Mouse (Mus musculus) B cell, adult 62 days (primary cell): ENCODE measurements around the gene Rbsn. TPM values are rescaled to one million over a fixed set of nuclear protein-coding genes. Genes with fewer than 3 reads are reported as not detected.

Source experiments
- total RNA-seq: library from RNA; stranded (reverse); gene quantifications from 4 replicates; pipeline ENCODE4 v1.2.4, GENCODE M21; 2023

Gene Rbsn
- 23.9 to 34.4 TPM (median 30.1 TPM) in 4 replicates for total RNA-seq

DNA sequence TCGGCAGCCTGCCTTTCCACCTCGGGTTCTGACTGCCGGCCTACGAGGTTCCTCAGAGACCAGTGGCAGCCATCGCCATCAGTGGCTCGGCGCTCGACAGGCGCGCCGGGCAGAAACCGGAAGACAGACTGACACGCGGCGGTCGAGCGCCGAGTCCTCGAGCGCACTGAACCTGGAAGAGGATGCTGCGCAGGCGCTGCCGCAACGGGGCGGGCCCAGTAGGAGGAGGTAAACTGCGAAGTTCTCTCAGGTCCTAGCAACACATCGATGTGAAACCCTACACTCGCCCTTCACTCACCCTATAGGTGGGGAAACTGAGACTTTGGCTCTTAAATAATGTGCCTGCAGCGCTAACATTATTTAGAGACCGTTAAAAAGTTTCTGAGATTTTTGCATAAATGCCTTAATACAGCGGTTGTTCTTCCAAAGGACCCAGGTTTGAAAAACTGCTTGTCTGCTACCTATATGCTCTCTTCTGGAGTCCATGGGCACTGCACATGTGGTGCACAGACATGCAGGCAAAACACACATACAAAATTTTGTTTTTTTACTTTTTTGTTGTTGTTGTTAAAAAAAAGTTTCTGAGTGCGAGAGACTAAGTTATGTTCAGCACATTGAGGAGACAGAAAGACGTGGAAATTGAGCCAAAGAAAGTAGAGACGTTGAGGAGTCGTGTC, at the start of gene Rbsn:
Rbsn (minus strand) TSS at position 153 of the 677 bp plus-strand sequence.

DNA sequence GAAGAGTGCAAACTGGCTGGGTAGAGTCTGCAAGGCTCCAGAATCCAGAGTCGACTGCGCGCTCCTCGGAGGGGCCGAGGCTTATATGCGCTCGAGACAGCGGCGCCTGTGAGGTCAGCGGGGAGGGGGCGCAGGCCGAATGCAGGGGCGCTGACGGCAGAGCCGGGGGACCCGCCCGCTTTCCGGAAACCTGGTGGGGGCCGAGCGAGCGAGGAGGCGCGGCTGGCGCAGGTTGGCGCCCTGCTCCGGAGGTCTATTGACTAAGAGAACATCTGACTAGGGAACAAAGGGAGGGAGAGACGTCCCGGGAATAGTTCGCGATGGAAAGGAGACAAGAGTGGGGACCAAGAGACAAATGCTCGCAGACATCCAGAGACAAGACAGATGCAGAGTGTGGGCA, 29.9 kb upstream of the Rbsn start, which contains the start of gene Trh:
Trh (minus strand) TSS at position 60 of the 400 bp plus-strand sequence.

DNA sequence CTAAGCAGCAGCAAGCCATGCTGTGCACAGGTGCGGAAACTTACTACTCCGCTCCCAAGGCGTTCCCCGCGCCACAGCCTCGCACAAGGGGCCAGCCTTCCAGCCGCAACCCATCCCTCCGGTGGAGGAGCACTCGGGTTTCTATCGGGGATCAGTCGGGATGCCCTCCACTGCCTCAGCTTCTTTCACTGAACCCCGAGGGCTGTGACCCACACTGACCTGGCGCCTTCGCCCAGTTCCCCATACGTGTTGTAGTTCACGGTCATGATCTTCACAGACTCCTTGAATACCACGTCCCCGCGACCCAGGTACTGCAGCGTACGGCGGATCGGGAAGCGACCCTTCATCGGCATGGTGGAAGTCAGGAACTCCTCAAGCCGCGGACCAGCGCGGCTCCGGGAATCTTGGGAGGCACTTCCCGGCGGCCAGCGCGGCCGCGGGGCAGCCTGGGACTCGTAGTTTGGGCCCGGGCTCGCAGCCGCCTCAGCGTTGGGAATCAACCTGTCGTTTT, 31.0 kb downstream of the Rbsn start, which contains the start of gene Mrps25:
Mrps25 (minus strand) TSS at position 413 of the 511 bp plus-strand sequence.

Other genes with a start within 250 kb of the Rbsn start
- not detected in 4 replicates for gene Fgd5, start 236.0 kb downstream of the Rbsn start, total RNA-seq
- 77.0 to 88.0 TPM (median 82.3 TPM) in 4 replicates for gene Nr2c2, start 123.5 kb downstream of the Rbsn start, total RNA-seq
- 12.0 to 16.4 TPM (median 13.2 TPM) in 4 replicates for gene Mrps25, start 30.9 kb downstream of the Rbsn start, total RNA-seq
- gene Trh, start 29.7 kb upstream of the Rbsn start, total RNA-seq: not detected in 4 replicates